Mouse (Mus musculus) gastrocnemius, adult 2 months (tissue): ENCODE data around the gene Krt19. TPM values are rescaled to one million over a fixed set of nuclear protein-coding genes. Genes with fewer than 3 reads are reported as not detected.

Source experiments
- DNase-seq: peaks from one replicate; pipeline ENCODE4 v3.0.0; 2022
- H3K27ac ChIP-seq: fragments of 200-600 bp; 2 replicates; pipeline ENCODE4 v1.8.1; 2022; ENCODE audit warnings: mild to moderate bottlenecking
- H3K4me3 ChIP-seq: fragments of 200-600 bp; 2 replicates; pipeline ENCODE4 v1.8.1; 2022; ENCODE audit warnings: mild to moderate bottlenecking, moderate library complexity
- CTCF ChIP-seq: fragments of 200-600 bp; IDR thresholded peaks from 2 replicates; pipeline ENCODE4 v1.8.1; 2022; ENCODE audit warnings: antibody characterized with exemption, mild to moderate bottlenecking, moderate library complexity
- intact Hi-C: fragments of 180-260 bp; cut with DNase I; formaldehyde crosslinking; loops from one replicate; pipeline ENCODE4 v1.15.1; 2025
- total RNA-seq, 2 experiments: library from RNA; stranded (reverse); gene quantifications; 2 replicates each; pipeline ENCODE4 v1.2.3; 2021

The Krt19 gene
- total RNA-seq, 2 experiments from 2014 or later: 0.20 TPM; not detected in 1

- intact Hi-C loops: no loop called here
- no peak overlapping the region for H3K4me3 ChIP-seq
- no peak for DNase-seq
- H3K27ac ChIP-seq: no peak overlapping the region
- no peak for TF ChIP-seq CTCF
These were observed 28.1 kb downstream of the Krt19 start for GRCm38 (mm10) chr11:100120331-100120730.

GRCm38 (mm10) chr11:100113742-100114029, 34.8 kb downstream of the Krt19 start:
- H3K27ac ChIP-seq: no peak overlapping the region
- DNase-seq: no peak
- intact Hi-C loops: no loop called here
- no peak for TF ChIP-seq CTCF
- no peak overlapping the region for H3K4me3 ChIP-seq

- DNase-seq: no peak
- no peak for TF ChIP-seq CTCF
- intact Hi-C loops: no loop called here
- no peak overlapping the region for H3K4me3 ChIP-seq
- no peak overlapping the region for H3K27ac ChIP-seq
These were observed 35.3 kb downstream of the Krt19 start for GRCm38 (mm10) chr11:100112935-100113741.

GRCm38 (mm10) chr11:100105576-100106122, 42.8 kb downstream of the Krt19 start, which contains the start of gene Krt36:
TSS of gene Krt36 (minus strand) at chr11:100105626.
- TF ChIP-seq CTCF: no peak
- intact Hi-C loops: no loop called here
- Histone ChIP-seq H3K4me3 (no peak within 1 kb of the TSS), H3K27ac (no peak within 1 kb of the TSS)
- no peak for DNase-seq

- peak; percentile 18 for DNase-seq
- Histone ChIP-seq H3K4me3 (no peak overlapping the region), H3K27ac (no peak overlapping the region)
- intact Hi-C loops: no loop called here
- peak; percentile 22; the same call in 1 of the 2 replicates for TF ChIP-seq CTCF
These were observed 45.6 kb downstream of the Krt19 start for GRCm38 (mm10) chr11:100102693-100103429.

GRCm38 (mm10) chr11:100100391-100100790, 48.1 kb downstream of the Krt19 start:
- intact Hi-C loops: no loop called here
- Histone ChIP-seq H3K4me3 (no peak overlapping the region), H3K27ac (no peak overlapping the region)
- DNase-seq: no peak
- no peak for TF ChIP-seq CTCF

GRCm38 (mm10) chr11:100097819-100098218, 50.6 kb downstream of the Krt19 start:
- DNase-seq: no peak
- H3K27ac ChIP-seq: no peak overlapping the region
- intact Hi-C loops: no loop called here
- no peak overlapping the region for H3K4me3 ChIP-seq
- no peak for TF ChIP-seq CTCF

GRCm38 (mm10) chr11:100096141-100096540, 52.3 kb downstream of the Krt19 start, which contains the start of gene Krt35:
TSS of gene Krt35 (minus strand) at chr11:100096241.
- Histone ChIP-seq H3K4me3 (no peak within 1 kb of the TSS), H3K27ac (no peak within 1 kb of the TSS)
- intact Hi-C loops: no loop called here
- DNase-seq: no peak
- TF ChIP-seq CTCF: no peak

Other genes starting within 250 kb of the Krt19 start
- gene Krtap31-1, start 240.7 kb downstream of the Krt19 start, total RNA-seq: not detected
- gene Gm11565, start 233.9 kb downstream of the Krt19 start, total RNA-seq: not detected
- not detected for gene Krtap31-2, start 212.4 kb downstream of the Krt19 start, total RNA-seq
- gene Krtap9-5, start 200.2 kb downstream of the Krt19 start, total RNA-seq: not detected
- not detected for gene Krtap29-1, start 169.6 kb downstream of the Krt19 start, total RNA-seq
- not detected for gene Krtap16-1, start 162.1 kb downstream of the Krt19 start, total RNA-seq
- not detected for gene Krtap17-1, start 154.7 kb downstream of the Krt19 start, total RNA-seq
- gene Krt33a, start 132.5 kb downstream of the Krt19 start, total RNA-seq: not detected
- gene Krt33b, start 118.8 kb downstream of the Krt19 start, total RNA-seq: not detected
- gene Krt34, start 107.1 kb downstream of the Krt19 start, total RNA-seq: not detected
- gene Krt31, start 98.1 kb downstream of the Krt19 start, total RNA-seq: not detected
- gene Krt32, start 60.4 kb downstream of the Krt19 start, total RNA-seq: not detected
- not detected for gene Krt35, start 52.4 kb downstream of the Krt19 start, total RNA-seq
- not detected for gene Krt36, start 43.0 kb downstream of the Krt19 start, total RNA-seq
- gene Krt13, start 27.1 kb downstream of the Krt19 start, total RNA-seq: not detected
- not detected for gene Krt15, start 12.7 kb downstream of the Krt19 start, total RNA-seq
- gene Krt9, start 44.6 kb upstream of the Krt19 start, total RNA-seq: not detected
- gene Krt14, start 58.9 kb upstream of the Krt19 start, total RNA-seq: not detected
- gene Krt16, start 100.2 kb upstream of the Krt19 start, total RNA-seq: not detected
- gene Krt17, start 112.4 kb upstream of the Krt19 start, total RNA-seq: not detected
- gene Krt42, start 121.2 kb upstream of the Krt19 start, total RNA-seq: not detected
- 1,000 to 10,000 TPM; 1,442 to 1,567 TPM for gene Eif1, start 171.2 kb upstream of the Krt19 start, total RNA-seq
- gene Gast, start 185.7 kb upstream of the Krt19 start, total RNA-seq: not detected
- under 1 TPM in 1 of 2 experiments, not detected in 1; 0.14 TPM for gene Hap1, start 207.5 kb upstream of the Krt19 start, total RNA-seq
- gene Jup, start 249.1 kb upstream of the Krt19 start, total RNA-seq: 100 to 1,000 TPM in 1 of 2 experiments, 10 to 100 TPM in 1; 68.6 to 104 TPM